Mouse (Mus musculus): Measurements from ENCODE around the gene Shisa3. TPM values are rescaled to one million over a fixed set of nuclear protein-coding genes. Genes with fewer than 3 reads are reported as not detected.

The Shisa3 gene
- polyA plus RNA-seq (2016; fragmentation: Nextera tagmentation; extraction: Ambion mirVana), result 24.2 and 26.4 TPM in 2 replicates

DNA sequence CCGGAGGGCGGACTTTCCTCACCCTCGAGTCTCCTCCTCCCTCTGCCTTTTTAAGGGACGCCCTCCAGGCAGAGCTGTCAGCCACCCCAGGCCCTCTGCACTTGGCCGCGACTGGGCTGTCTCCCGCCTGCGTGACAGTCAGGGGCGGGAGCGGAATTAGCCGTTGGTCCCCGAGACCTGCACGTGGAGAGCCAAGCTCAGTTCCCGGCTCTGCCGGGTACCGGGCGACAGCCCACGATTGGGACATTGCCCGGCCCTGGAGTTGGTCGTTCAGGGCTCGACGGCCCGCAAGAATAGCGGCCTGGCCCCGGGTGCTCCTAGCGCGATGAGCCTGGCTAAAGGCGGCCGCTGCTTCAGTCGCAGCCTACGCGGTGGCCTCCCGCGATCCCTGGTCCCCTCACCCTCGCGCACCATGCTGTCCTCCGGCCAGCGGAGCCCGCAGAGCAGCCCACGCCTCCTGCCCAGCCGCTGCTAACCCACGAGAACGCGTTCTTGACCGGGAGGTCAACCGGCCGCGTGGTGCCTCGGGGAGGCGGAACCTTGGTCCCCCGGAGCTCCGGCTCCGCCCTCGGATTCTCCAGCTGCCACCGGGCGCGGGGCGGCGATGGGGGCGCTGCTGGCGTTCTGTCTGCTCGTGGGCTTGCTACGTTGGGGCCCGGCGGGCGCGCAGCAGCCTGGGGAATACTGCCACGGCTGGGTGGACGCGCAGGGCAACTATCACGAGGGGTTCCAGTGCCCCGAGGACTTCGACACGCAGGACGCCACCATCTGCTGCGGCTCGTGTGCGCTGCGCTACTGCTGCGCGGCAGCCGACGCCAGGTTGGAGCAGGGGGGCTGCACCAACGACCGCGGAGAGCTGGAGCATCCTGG, at the start of gene Shisa3:
Shisa3 (plus strand) TSS at position 79 of the 870 bp plus-strand sequence.
- Histone ChIP-seq H3K36me3 (no peaks in the 10 kb centered on the region), H3K4me2 (replicated peaks) (peak within 1 kb of the TSS; percentile 83), H3K4me3 (peak within 1 kb of the TSS; percentile 58), H3K9ac (replicated peaks) (peak within 1 kb of the TSS; percentile 66), H3K27ac (replicated peaks) (peak within 1 kb of the TSS; percentile 60), H3K27me3 (peaks cover 81% of the 10 kb centered on the region), H3K9me3 (no peaks in the 10 kb centered on the region), H3K4me1 (peaks cover 23% of the 10 kb centered on the region)
- ATAC-seq (ENCODE audit: low FRiP score, low read depth), result peak; percentile 79
- under 1% methylated on average over 85 of the region's 86 CpGs for WGBS

DNA sequence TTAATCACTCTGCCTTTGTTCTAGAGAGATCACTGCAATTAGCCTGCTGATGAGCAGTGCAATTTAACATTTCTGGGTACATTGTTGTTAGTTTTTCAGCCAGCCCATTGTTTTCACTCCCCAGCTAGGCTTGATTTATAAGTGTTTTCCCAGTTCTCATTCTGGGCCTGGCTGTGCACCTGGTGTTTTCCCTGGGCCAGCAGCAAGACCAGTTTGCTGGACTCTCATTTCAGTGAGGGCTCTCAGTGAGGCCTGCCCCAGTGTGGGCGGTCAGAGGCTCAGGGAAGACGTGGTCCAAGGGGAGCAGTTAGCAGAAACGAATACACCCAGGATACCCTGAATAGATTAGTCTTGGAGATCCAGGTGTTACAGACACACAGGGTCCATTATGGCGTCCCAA, 49.0 kb upstream of the Shisa3 start:
- Histone ChIP-seq H3K4me2 (replicated peaks) (no peak overlapping the region), H3K27ac (replicated peaks) (no peak overlapping the region), H3K9ac (replicated peaks) (no peak overlapping the region), H3K4me3 (no peak overlapping the region), H3K4me1 (no peaks in the 10 kb centered on the region), H3K27me3 (no peaks in the 10 kb centered on the region; the same call in 1 of the 2 replicates), H3K9me3 (no peaks in the 10 kb centered on the region), H3K36me3 (no peaks in the 10 kb centered on the region)
- 73% methylated on average over 4 of the region's 4 CpGs for WGBS
- ATAC-seq (ENCODE audit: low FRiP score, low read depth), result no peak

DNA sequence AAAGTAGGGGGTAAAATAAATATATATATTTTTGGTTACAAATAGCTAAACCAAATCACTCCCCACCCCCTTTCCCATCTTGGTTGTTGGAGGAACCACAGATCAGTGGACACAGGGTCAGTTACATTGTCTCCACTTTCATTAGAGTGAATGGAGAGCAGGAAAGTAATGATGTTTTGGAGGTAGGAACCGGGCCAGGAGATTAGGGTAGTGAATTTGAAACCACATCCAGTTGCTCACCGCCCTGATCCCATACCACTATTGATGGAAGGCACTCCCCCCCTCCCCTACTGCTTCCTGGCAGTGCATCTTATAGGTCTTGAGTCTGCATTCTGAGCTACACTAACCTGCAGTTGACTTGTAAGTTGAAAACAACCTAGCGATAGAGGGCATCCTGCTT, 48.6 kb upstream of the Shisa3 start:
- Histone ChIP-seq H3K4me2 (replicated peaks) (no peak overlapping the region), H3K4me3 (no peak overlapping the region), H3K4me1 (no peaks in the 10 kb centered on the region), H3K27me3 (no peaks in the 10 kb centered on the region; the same call in 1 of the 2 replicates), H3K9ac (replicated peaks) (no peak overlapping the region), H3K36me3 (no peaks in the 10 kb centered on the region), H3K9me3 (no peaks in the 10 kb centered on the region), H3K27ac (replicated peaks) (no peak overlapping the region)
- ATAC-seq (ENCODE audit: low FRiP score, low read depth), result no peak
- 92% methylated on average over 3 of the region's 3 CpGs for WGBS

DNA sequence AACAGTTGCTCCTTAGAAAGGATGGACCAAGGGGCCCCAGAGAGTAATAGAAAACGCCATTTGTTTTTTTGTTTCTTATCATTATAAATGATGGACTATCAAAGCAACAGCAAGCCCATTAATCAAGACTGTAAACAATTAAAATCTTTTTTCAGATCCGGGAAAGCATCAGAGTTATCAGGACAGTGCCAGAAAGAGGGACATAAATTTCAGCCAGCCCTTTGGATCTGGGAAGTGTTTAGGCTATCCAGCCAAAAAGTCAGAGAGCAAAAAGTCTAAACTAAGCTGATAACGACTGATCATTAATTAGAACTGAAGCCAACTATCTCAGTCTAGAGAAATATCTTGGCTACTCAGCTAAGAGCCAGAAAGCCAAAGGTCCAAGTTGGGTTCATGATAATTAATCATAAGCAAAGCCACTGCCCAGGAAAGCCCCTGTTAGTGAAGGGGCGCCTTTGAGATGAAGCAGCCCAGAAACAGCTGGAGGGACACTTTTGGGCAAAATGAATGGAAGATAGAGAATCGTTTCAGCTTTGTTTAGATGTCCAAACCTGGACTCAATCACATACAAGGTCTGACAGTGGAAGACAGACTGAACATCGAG, 35.0 kb upstream of the Shisa3 start:
- WGBS, result 84% methylated on average over 6 of the region's 6 CpGs
- no peaks in the 10 kb centered on the region for H3K27me3 ChIP-seq

DNA sequence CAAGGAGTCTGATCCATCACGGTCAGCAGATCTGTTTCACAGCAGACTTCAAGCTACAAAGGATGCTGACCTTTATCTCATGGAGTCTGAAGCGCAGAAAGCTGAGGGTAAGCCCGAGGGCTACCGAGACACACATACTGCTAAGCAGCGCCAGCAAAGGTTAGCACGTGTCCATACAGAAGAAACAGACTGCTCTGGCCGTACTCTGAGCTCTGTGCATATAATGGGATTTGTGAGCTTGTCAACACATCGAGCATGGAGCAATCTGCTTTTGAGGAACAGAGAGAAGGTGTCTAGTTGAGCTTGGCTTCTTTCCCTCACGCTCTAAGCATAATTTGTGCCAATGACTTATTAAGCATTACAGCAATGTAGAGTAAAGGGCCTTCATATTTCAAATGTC, 33.6 kb upstream of the Shisa3 start:
- Histone ChIP-seq H3K4me1 (no peaks in the 10 kb centered on the region), H3K4me2 (replicated peaks) (no peak overlapping the region), H3K27ac (replicated peaks) (no peak overlapping the region), H3K9me3 (no peaks in the 10 kb centered on the region), H3K36me3 (no peaks in the 10 kb centered on the region), H3K4me3 (no peak overlapping the region), H3K9ac (replicated peaks) (no peak overlapping the region), H3K27me3 (0 out of 2 replicates have a peak, but pooled peaks cover 3% of the 10 kb centered on the region)
- 79% methylated on average over 9 of the region's 9 CpGs for WGBS
- no peak for ATAC-seq (ENCODE audit: low FRiP score, low read depth)

More for the DNA sequence above, 35.0 kb upstream of the Shisa3 start:
- no peak overlapping the region for H3K4me2 ChIP-seq (replicated peaks)
- no peaks in the 10 kb centered on the region for H3K36me3 ChIP-seq
- no peak overlapping the region for H3K27ac ChIP-seq (replicated peaks)
- H3K4me3 ChIP-seq, result no peak overlapping the region
- no peaks in the 10 kb centered on the region for H3K9me3 ChIP-seq
- H3K9ac ChIP-seq (replicated peaks), result no peak overlapping the region
- no peak for ATAC-seq (ENCODE audit: low FRiP score, low read depth)
- H3K4me1 ChIP-seq, result no peaks in the 10 kb centered on the region

DNA sequence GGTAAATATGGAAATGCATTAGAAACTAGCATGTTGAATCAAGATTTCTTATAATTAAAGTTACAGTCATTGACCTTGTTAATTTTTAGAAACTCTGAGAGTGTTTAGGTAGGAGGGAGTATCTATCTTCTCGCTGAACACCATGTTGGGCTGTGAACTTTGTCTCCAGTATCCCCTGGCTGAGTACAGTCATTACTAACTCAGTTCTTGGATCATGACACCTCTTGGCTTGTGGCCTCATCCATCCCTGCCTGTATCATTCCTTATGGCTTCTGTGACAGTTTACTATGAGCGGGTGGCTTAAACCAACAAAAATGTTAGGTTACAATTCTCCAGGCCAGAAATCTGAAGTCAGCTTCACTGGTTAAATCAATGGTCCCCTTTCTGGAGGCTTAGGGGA, 32.0 kb upstream of the Shisa3 start:
- no peaks in the 10 kb centered on the region for H3K4me1 ChIP-seq
- no peak overlapping the region for H3K9ac ChIP-seq (replicated peaks)
- no peak overlapping the region for H3K4me3 ChIP-seq
- WGBS, result 90% methylated on average over 2 of the region's 2 CpGs
- H3K36me3 ChIP-seq, result no peaks in the 10 kb centered on the region
- no peak for ATAC-seq (ENCODE audit: low FRiP score, low read depth)
- no peak overlapping the region for H3K27ac ChIP-seq (replicated peaks)
- no peaks in the 10 kb centered on the region for H3K9me3 ChIP-seq
- H3K4me2 ChIP-seq (replicated peaks), result no peak overlapping the region
- H3K27me3 ChIP-seq, result 0 out of 2 replicates have a peak, but pooled peaks cover 3% of the 10 kb centered on the region

DNA sequence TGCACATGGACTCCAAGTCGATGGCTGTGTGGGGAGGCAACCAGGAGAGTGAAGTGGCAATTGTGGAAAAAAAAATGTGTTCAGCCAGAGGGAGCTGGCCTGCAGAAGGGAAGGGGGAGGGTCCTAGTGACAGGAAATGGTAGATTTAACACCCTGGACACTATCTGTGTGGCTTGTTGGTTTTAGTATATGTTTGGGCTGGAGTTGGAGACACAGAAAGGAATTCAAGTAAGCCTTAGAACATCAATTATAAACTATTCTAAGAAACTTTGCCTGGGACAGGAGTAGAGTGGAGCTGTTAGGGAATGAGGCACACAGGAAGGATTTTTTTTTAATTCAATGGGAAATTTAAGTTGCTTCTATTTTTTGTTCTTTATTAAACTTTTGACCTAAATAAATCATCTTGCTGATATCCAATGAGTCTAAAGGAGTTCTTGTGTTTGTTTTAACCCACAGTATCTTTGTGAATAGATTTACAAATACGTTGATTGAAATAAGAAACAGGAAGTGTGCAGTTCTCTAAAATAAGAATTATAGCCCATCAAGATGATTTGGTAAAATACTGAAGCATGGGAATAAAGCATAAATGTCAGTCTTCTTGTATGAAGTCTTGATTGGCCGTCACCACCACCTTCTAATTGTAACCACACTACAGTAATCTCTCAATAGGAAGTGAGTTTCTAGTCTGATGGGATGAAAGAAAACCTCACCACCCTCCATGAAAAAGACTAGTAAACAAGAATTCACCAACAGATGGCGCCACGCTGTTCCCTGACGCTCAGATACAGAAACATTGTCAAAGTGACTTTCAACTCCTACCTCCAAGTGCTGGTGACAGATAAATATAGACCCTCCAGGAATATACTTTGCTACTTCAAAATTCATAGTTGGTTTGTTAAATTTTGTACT, 27.7 kb upstream of the Shisa3 start:
- Histone ChIP-seq H3K27ac (replicated peaks) (no peak overlapping the region), H3K9me3 (no peaks in the 10 kb centered on the region), H3K9ac (replicated peaks) (no peak overlapping the region), H3K4me2 (replicated peaks) (no peak overlapping the region), H3K36me3 (no peaks in the 10 kb centered on the region), H3K4me3 (no peak overlapping the region), H3K4me1 (no peaks in the 10 kb centered on the region), H3K27me3 (0 out of 2 replicates have a peak, but pooled peaks cover 3% of the 10 kb centered on the region)
- ATAC-seq (ENCODE audit: low FRiP score, low read depth), result no peak
- WGBS, result 52% methylated on average over 6 of the region's 6 CpGs

DNA sequence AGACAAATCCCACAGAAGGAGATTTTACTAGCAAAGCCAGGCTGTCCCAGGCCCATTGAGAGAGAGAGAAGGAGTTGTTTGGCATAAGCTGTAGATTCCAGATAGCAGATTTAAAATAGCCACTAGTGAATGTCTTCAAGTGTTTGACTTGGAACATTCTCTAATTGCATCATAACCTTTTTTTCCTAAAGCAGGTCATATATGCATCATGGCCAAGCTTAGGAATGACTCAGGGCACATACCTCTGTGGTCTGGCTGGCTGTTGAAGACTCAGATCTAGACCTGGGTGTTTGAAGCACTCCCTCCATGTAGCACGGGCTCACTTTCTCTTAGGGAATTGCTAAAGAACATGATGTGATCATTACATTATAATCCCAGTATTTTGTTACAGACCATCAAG, 12.6 kb upstream of the Shisa3 start:
- Histone ChIP-seq H3K4me2 (replicated peaks) (no peak overlapping the region), H3K9me3 (no peaks in the 10 kb centered on the region), H3K27ac (replicated peaks) (no peak overlapping the region), H3K4me1 (no peaks in the 10 kb centered on the region), H3K27me3 (peaks cover 34% of the 10 kb centered on the region), H3K36me3 (no peaks in the 10 kb centered on the region), H3K4me3 (no peak overlapping the region), H3K9ac (replicated peaks) (no peak overlapping the region)
- WGBS, result 79% methylated on average over 1 of the region's 1 CpGs
- no peak for ATAC-seq (ENCODE audit: low FRiP score, low read depth)

DNA sequence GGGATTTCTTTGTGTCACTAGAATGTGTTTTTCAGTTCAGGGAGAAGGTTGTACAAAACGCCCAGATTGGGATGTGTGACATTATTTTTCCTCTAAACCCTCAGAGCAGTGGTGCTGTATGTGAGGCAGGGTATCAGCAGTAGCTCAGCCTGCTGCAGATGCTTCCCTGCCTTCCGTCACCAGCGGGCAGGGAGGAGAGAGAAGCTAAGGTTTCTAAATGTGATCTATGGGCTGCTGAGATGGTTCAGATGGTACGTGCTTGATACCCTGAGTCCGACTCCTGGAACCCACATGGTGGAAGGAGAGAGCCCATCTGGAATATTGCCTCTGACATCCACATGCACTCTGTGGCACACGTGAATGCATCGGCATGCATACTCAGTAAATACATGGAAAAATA, 12.1 kb upstream of the Shisa3 start:
- Histone ChIP-seq H3K27ac (replicated peaks) (no peak overlapping the region), H3K4me2 (replicated peaks) (no peak overlapping the region), H3K36me3 (no peaks in the 10 kb centered on the region), H3K4me3 (no peak overlapping the region), H3K9me3 (no peaks in the 10 kb centered on the region), H3K4me1 (no peaks in the 10 kb centered on the region), H3K27me3 (peaks cover 39% of the 10 kb centered on the region), H3K9ac (replicated peaks) (no peak overlapping the region)
- 81% methylated on average over 7 of the region's 7 CpGs for WGBS
- ATAC-seq (ENCODE audit: low FRiP score, low read depth), result no peak

DNA sequence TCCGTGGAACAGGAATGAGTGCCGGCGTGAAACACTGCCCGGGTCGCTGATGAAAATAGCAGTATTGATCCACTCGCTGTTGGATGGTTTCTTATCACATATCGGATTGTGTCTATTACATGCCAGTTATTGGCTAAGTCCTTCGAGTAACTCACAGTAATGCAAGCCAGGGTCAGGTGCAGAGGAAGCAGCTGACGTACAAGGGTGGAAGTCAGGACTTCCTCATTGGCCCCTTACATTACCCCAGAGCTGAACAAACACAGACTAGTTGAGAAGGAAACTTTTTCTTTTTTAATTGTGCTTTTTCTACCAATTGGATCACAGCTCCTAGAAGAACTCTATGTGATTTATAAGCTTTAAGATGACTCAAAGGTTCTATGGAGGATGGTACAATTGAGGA, 7.7 kb upstream of the Shisa3 start:
- Histone ChIP-seq H3K36me3 (no peaks in the 10 kb centered on the region), H3K27me3 (peaks cover 64% of the 10 kb centered on the region), H3K4me1 (no peaks in the 10 kb centered on the region), H3K27ac (replicated peaks) (no peak overlapping the region), H3K9ac (replicated peaks) (no peak overlapping the region), H3K4me3 (no peak overlapping the region), H3K4me2 (replicated peaks) (no peak overlapping the region), H3K9me3 (no peaks in the 10 kb centered on the region)
- WGBS, result 89% methylated on average over 9 of the region's 9 CpGs
- ATAC-seq (ENCODE audit: low FRiP score, low read depth), result no peak

DNA sequence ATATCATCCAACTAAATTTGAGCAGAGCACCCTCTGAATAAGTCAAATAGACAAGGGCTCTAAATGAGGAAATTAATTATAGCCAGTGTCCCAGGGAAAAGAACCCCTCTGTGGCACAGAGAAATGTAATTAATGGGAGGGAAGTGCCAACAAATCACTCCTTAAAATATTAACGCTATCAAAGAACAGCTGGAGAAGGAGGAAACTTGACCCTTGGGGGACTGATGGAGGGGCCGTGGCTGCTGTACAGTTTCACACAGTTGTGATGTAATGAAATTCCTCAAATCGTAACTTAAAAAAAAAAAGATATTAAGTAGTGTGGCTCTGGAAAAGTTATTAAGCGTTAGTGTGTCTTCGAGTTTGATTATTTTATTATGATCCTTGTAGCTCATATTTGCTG, 1.7 kb upstream of the Shisa3 start:
- Histone ChIP-seq H3K4me2 (replicated peaks) (no peak overlapping the region), H3K4me1 (peaks cover 23% of the 10 kb centered on the region), H3K36me3 (no peaks in the 10 kb centered on the region), H3K27ac (replicated peaks) (no peak overlapping the region), H3K9ac (replicated peaks) (no peak overlapping the region), H3K9me3 (no peaks in the 10 kb centered on the region), H3K4me3 (no peak overlapping the region), H3K27me3 (peaks cover 80% of the 10 kb centered on the region)
- 44% methylated on average over 5 of the region's 5 CpGs for WGBS
- no peak for ATAC-seq (ENCODE audit: low FRiP score, low read depth)

Data from midbrain, embryonic 12.5 days (tissue).